Mouse (Mus musculus) stomach, embryonic 15.5 days (tissue): ENCODE results near the gene Zfp128. TPM values are rescaled to one million over a fixed set of nuclear protein-coding genes. Genes with fewer than 3 reads are reported as not detected.
"Not testable (repeated sequence)": the region's sequence is repeated elsewhere in the genome, so short reads cannot be mapped to it uniquely, and the experiment has no call there.

Source experiments
- ATAC-seq: fragments of 200-750 bp; cut with Nextera tagmentation; 2 replicates; pipeline ENCODE4 v1.8.0; 2017; ENCODE audit warnings: low read depth, moderate number of reproducible peaks, moderate TSS enrichment; ENCODE audit not compliant: insufficient read depth, low FRiP score
- H3K27ac ChIP-seq: fragments of 300-500 bp; sonication (generic); 2 replicates; pipeline ENCODE4 v1.5.1; 2015; ENCODE audit warnings: mild to moderate bottlenecking, inconsistent platforms
- H3K27me3 ChIP-seq: fragments of 300-500 bp; sonication (generic); replicated peaks from 2 replicates; pipeline ENCODE4 v1.6.1; 2015; ENCODE audit warnings: inconsistent platforms
- H3K36me3 ChIP-seq: fragments of 300-500 bp; sonication (generic); 2 replicates; pipeline ENCODE4 v1.6.1; 2015; ENCODE audit warnings: inconsistent platforms
- H3K4me1 ChIP-seq: fragments of 300-500 bp; sonication (generic); 2 replicates; pipeline ENCODE4 v1.6.1; 2015; ENCODE audit warnings: inconsistent platforms
- H3K4me2 ChIP-seq: fragments of 300-500 bp; sonication (generic); 2 replicates; pipeline ENCODE4 v1.6.1; 2015; ENCODE audit warnings: mild to moderate bottlenecking, inconsistent platforms
- H3K4me3 ChIP-seq: fragments of 300-500 bp; sonication (generic); replicated peaks from 2 replicates; pipeline ENCODE4 v1.5.1; 2015; ENCODE audit warnings: inconsistent platforms
- H3K9ac ChIP-seq: fragments of 300-500 bp; sonication (generic); 2 replicates; pipeline ENCODE4 v1.6.1; 2015; ENCODE audit warnings: inconsistent platforms
- H3K9me3 ChIP-seq: fragments of 300-500 bp; sonication (generic); 2 replicates; pipeline ENCODE4 v1.6.1; 2016; ENCODE audit warnings: inconsistent platforms
- WGBS: fragments of 180-500 bp; shearing (Covaris S2); methylation state at CpG from one replicate; pipeline ENCODE4 v1.1.7; 2015; 5-methylcytosine and 5-hydroxymethylcytosine counted together
- polyA plus RNA-seq: library from polyadenylated mRNA; unstranded; fragments of >200 nt; fragmentation: Nextera tagmentation; extraction: Ambion mirVana; gene quantifications from 2 replicates; pipeline ENCODE4 v1.2.1, GENCODE M21; 2015

The Zfp128 gene
- polyA plus RNA-seq = 3.4 and 3.6 TPM in 2 replicates

DNA sequence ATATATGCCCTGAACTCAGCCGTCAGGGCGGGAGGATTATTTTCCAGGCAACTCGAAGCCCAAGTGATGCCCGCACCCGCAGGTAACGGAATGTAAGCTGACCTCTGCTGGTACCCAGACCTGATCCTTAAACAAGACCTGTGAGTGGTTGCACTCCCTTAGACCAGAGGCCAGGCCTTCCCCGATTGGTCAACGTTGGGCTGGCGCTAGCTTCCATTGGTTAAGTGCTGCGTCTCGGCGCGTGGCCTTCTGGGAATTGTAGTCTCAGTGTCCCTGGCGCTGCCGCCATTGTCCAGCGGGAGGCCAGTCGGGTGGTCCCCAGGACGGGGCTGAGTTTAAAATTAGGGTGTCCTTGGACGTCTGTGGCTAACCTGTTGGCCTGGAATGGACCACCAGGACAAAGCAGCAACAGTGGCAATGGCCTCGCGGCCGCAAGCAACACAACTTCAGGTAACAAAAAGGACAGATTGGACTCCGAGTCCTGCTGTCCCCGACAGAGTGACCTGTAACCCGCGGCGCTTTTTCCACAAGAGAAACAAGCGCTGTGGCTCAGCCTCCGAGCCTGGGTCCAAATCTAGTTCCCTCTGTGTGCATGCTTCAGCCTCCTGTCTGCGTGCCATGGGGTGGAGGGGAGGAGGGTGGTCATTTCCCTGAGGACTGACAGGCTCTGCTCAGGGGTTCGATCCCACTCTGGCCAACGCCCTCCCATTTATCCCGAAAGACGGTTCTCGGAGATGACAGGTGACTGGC, at the start of gene Zfp128:
TSS of gene Zfp128 (plus strand) at position 267 of the 750 bp plus-strand sequence.
- H3K4me2 ChIP-seq = peak within 1 kb of the TSS; percentile 84
- 1% methylated on average over 35 of the region's 35 CpGs for WGBS
- peak within 1 kb of the TSS; percentile 47 for H3K9ac ChIP-seq
- peaks cover 16% of the 10 kb centered on the region for H3K36me3 ChIP-seq
- ATAC-seq = peak; percentile 100
- no peak within 1 kb of the TSS for H3K27ac ChIP-seq
- H3K4me1 ChIP-seq = peaks cover 5% of the 10 kb centered on the region; the same call in 1 of the 2 replicates
- H3K4me3 ChIP-seq = peak within 1 kb of the TSS; percentile 70
- no peaks in the 10 kb centered on the region for H3K9me3 ChIP-seq
- no peaks in the 10 kb centered on the region for H3K27me3 ChIP-seq

DNA sequence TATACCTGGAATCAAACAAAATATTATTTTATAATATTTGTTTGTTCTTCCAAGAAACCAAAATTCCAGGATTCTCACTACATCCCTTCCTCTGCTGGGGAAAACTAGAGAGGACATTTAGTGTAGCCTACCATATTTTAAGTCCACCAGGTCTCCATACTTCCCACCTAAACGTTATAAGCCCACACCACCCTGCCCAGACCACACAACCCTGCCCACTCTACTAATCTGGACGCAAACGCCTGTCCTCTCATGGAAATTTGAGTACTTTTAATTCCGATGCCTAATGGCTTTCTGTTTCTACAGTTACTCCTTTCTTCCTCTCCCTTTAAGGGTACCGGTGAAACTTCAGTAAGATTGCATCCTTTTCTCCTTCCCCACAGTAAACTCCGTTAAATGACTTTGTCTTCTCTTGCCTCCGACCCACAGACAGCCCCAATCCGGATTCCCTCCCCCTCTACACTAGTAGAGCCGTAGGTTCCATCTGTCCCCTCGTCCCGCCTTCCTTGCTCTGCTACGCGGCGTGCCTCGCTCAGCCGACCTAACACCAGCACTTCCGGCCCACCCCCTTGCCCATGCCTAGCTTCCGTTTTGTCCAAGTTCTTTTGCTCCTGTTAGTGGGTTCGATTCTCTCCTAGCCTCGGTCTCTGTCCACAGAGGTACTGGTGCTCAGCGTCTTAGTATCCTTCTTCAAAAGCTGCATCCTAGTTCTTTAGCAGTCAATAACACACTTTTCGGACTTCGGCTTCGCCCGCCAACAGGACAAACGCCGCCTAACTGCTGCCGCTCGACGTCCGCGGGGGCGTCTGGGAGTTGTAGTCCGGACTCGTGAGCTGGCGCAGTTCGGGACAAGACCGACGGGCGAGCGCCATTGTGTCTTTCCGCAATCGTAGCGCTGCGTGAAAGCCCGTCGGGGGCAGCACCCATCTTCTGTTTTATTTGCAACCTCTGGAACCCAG, 46.5 kb upstream of the Zfp128 start, which contains the start of gene Zfp110:
TSS of gene Zfp110 (plus strand) at position 600 of the 959 bp plus-strand sequence.
- WGBS = 2% methylated on average over 47 of the region's 47 CpGs
- peak within 1 kb of the TSS; percentile 75 for H3K27ac ChIP-seq
- peak within 1 kb of the TSS; percentile 66 for H3K4me3 ChIP-seq
- no peaks in the 10 kb centered on the region for H3K27me3 ChIP-seq
- ATAC-seq = peak; percentile 96
- peaks cover 5% of the 10 kb centered on the region; the same call in 1 of the 2 replicates for H3K9me3 ChIP-seq
- H3K9ac ChIP-seq = peak within 1 kb of the TSS; percentile 48
- H3K36me3 ChIP-seq = peaks cover 27% of the 10 kb centered on the region
- no peaks in the 10 kb centered on the region for H3K4me1 ChIP-seq
- peak within 1 kb of the TSS; percentile 71 for H3K4me2 ChIP-seq

DNA sequence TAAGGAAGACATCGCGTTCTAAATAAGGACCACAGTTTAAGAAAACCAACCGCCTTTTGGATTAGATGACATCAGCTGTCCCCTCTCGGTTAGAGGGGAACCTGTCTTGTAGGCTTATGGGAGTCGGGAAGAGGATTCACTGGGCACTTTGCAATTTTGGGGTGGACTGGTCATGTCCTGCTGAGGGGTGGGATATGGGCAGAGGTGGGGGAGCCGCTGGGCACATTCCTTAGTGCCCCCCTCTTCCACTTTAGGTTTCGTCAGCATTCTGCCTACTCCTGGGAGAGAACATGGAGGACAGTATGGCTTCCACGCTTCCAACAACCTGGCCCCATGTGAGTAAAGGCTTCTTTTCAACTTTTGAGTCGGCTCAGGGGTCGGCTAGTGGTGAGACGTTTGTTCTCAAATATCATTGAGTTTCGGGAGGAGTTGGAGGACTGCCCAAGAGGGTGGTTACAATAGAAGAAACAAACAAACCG, 45.7 kb upstream of the Zfp128 start:
- H3K27ac ChIP-seq = peak overlapping the region; percentile 75; the same call in 1 of the 2 replicates
- peaks cover 33% of the 10 kb centered on the region for H3K36me3 ChIP-seq
- ATAC-seq = peak; percentile 25; the same call in 1 of the 2 replicates
- peak overlapping the region; percentile 71 for H3K4me2 ChIP-seq
- H3K9ac ChIP-seq = peak overlapping the region; percentile 48
- no peaks in the 10 kb centered on the region for H3K27me3 ChIP-seq
- peak overlapping the region; percentile 66 for H3K4me3 ChIP-seq
- WGBS = 27% methylated on average over 13 of the region's 13 CpGs
- H3K4me1 ChIP-seq = no peaks in the 10 kb centered on the region
- peaks cover 5% of the 10 kb centered on the region; the same call in 1 of the 2 replicates for H3K9me3 ChIP-seq

DNA sequence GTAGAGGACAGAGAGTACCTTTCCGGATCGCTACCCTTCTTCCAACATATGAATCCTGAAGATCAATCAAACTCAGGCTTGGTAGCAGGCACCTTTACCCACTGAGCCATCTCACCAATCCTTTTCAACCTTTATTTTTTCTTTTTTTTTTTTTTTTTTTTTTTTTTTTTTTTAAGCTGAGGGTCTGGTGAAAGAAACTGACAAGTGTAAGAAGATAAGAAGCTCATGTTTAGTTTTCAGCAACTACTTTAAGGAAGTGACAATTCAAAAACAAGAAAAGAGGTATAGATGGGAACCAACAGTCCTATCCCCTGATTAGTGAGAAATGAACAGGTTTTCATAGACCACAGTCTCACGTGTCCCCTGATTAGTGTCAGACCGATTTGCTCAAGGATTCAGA, 45.2 kb upstream of the Zfp128 start:
- Histone ChIP-seq H3K9ac (no peak overlapping the region), H3K36me3 (peaks cover 38% of the 10 kb centered on the region), H3K4me3 (peak overlapping the region; percentile 66), H3K27ac (no peak overlapping the region), H3K4me2 (peak overlapping the region; percentile 71), H3K27me3 (no peaks in the 10 kb centered on the region), H3K9me3 (peaks cover 5% of the 10 kb centered on the region; the same call in 1 of the 2 replicates), H3K4me1 (no peaks in the 10 kb centered on the region)
- ATAC-seq = no peak
- WGBS = 93% methylated on average over 4 of the region's 4 CpGs

DNA sequence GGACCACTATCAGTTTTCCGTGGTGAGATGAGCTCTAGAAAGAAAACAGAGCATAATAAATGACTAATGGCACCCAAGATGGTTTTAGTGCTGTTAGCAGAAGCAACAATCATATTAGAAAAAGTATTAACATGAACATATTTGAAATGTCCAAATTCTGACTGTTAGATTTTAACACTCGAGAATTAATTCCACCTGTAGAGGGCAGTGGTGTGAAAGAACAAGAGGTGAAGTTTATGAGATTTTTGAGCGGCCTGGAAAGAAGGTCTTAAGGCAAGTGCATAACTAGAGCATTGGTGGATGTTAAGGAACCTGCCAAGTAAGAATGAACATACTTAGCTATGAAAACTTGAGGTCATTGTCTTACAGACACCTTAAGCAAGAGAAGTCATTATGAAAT, 6.7 kb upstream of the Zfp128 start:
- ATAC-seq = no peak
- WGBS = 21% methylated on average over 3 of the region's 3 CpGs
- Histone ChIP-seq H3K27me3 (no peaks in the 10 kb centered on the region), H3K27ac (no peak overlapping the region), H3K4me3 (no peak overlapping the region), H3K4me1 (no peaks in the 10 kb centered on the region), H3K4me2 (no peak overlapping the region), H3K9ac (no peak overlapping the region), H3K9me3 (no peaks in the 10 kb centered on the region), H3K36me3 (no peaks in the 10 kb centered on the region)

DNA sequence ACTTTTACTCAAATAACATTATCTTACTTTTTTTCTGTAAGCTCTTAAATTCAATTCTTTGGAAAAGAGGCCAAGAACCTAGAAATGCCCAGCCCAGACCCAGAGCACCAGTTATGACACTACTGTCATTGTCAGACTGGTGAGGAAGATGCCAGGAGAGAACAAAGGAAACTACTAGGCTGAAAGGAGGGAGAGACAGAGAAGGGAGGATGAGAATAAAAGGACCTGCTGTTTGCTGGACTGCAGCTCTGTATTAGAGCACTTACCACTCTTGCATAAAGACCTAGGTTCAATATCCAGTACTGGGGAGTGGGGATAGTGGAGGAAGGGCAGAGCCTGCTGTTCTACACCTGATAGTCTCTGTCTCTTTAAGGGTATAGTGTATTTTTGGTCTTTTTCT, 941 bp upstream of the Zfp128 start:
- Histone ChIP-seq H3K27ac (no peak overlapping the region), H3K9me3 (no peaks in the 10 kb centered on the region), H3K9ac (no peak overlapping the region), H3K4me3 (no peak overlapping the region), H3K27me3 (no peaks in the 10 kb centered on the region), H3K4me1 (peaks cover 5% of the 10 kb centered on the region; the same call in 1 of the 2 replicates), H3K4me2 (no peak overlapping the region), H3K36me3 (peaks cover 5% of the 10 kb centered on the region; the same call in 1 of the 2 replicates)
- no peak for ATAC-seq

DNA sequence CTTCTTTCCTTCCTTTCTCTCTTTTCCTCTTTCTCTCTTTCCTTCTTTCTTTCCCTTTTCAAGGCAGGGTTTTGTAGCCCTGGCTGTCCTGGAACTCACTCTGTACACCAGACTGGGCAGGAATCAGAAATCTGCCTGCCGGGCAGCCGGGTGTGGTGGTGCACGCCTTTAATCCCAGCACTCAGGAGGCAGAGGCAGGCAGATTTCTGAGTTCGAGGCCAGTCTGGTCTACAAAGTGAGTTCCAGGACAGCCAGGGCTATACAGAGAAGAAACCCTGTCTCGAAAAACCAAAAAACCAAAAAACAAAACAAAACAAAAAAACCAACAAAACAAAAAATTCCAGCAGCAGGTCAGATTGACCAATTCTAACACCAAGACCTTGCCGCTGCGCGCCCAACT, 480 bp upstream of the Zfp128 start:
- not testable (repeated sequence) for H3K9ac ChIP-seq, H3K9me3 ChIP-seq, H3K36me3 ChIP-seq, H3K27me3 ChIP-seq, H3K27ac ChIP-seq, ATAC-seq, H3K4me1 ChIP-seq
- Histone ChIP-seq H3K4me3 (peak overlapping the region; percentile 70), H3K4me2 (peak overlapping the region; percentile 84)
- WGBS = 34% methylated on average over 8 of the region's 8 CpGs

DNA sequence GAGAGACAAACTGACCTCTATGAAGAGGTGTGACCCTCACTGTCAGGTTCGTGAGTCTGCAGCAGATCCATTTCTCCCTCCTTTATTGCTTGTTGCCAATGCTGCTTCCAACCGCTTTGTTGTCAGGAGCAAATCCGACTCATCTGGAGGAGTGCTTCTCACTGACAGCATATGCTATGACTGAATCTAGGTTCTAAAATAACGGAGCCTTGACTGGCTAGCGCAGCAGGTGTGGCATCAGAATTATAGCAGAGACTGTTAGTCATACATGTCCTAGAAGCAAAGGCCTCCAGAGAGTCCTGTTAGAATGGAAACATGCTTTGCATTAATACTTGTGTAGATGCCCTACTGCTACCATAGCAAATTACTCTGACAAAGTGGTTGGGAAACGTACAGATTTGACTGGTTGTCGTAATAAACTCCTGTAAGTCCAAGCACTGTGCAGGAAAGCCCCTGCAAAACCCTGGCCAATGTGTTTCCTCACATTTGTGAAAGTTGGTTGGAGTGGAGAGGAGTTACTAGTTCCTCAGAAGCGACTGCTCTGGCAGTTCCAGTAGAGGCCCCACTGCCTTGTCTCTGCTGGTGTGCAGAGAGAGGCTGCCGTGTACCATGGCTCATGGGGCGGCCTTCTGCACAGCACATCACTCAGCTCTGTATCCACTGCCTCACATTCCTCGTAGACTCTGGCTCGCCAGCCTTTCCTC, 5.7 kb downstream of the Zfp128 start:
- H3K4me3 ChIP-seq = no peak overlapping the region
- peaks cover 1% of the 10 kb centered on the region; the same call in 1 of the 2 replicates for H3K4me1 ChIP-seq
- peaks cover 42% of the 10 kb centered on the region for H3K36me3 ChIP-seq
- no peak for ATAC-seq
- H3K27me3 ChIP-seq = no peaks in the 10 kb centered on the region
- H3K27ac ChIP-seq = no peak overlapping the region
- H3K9ac ChIP-seq = no peak overlapping the region
- H3K4me2 ChIP-seq = no peak overlapping the region
- 87% methylated on average over 12 of the region's 12 CpGs for WGBS
- no peaks in the 10 kb centered on the region for H3K9me3 ChIP-seq

DNA sequence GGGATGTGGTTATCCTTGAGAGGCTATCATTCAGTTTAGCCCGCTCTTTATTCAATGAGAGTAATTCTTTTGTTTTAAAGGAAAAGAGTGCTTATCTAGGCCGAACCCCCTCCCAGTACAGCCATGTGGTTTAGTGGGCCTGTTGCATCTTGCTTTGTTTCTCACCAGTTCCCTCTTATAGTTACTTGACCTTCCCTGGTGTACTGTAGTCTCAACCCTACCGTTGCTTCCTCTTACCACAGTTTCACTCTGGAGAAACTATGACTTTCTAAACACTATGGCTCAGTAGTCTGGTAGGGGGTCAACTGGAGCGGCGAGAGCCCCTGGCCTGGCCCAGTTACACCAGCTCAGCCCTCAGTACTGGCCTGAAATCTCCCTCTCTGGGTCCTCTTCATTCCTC, 6.6 kb downstream of the Zfp128 start:
- H3K9me3 ChIP-seq = no peaks in the 10 kb centered on the region
- H3K4me3 ChIP-seq = no peak overlapping the region
- 87% methylated on average over 5 of the region's 5 CpGs for WGBS
- no peak overlapping the region for H3K4me2 ChIP-seq
- no peaks in the 10 kb centered on the region for H3K4me1 ChIP-seq
- H3K27me3 ChIP-seq = no peaks in the 10 kb centered on the region
- no peak overlapping the region for H3K27ac ChIP-seq
- ATAC-seq = no peak
- no peak overlapping the region for H3K9ac ChIP-seq
- H3K36me3 ChIP-seq = peaks cover 42% of the 10 kb centered on the region

DNA sequence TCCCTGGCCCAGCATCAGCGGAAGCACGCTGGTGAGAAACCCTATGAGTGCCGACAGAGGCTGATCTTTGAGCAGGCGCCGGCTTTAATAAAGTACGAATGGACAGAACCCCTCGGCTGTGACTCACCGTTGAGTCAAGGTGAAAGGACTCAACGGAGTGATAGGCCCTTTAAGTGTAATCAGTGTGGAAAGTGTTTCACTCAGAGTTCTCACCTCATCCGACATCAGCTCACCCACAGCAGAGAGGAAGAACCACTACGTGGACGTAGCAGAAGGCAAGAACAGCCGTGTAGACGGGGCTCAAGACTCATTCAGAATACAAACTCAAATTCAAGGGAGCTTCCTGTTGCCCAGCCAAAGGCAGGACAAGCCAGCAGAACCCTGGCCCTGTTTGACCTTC, 10.0 kb downstream of the Zfp128 start:
- no peak for ATAC-seq
- H3K4me2 ChIP-seq = no peak overlapping the region
- H3K9ac ChIP-seq = no peak overlapping the region
- no peaks in the 10 kb centered on the region for H3K27me3 ChIP-seq
- H3K36me3 ChIP-seq = peaks cover 28% of the 10 kb centered on the region
- no peaks in the 10 kb centered on the region for H3K9me3 ChIP-seq
- no peak overlapping the region for H3K4me3 ChIP-seq
- WGBS = 92% methylated on average over 14 of the region's 14 CpGs
- H3K4me1 ChIP-seq = no peaks in the 10 kb centered on the region
- no peak overlapping the region for H3K27ac ChIP-seq

DNA sequence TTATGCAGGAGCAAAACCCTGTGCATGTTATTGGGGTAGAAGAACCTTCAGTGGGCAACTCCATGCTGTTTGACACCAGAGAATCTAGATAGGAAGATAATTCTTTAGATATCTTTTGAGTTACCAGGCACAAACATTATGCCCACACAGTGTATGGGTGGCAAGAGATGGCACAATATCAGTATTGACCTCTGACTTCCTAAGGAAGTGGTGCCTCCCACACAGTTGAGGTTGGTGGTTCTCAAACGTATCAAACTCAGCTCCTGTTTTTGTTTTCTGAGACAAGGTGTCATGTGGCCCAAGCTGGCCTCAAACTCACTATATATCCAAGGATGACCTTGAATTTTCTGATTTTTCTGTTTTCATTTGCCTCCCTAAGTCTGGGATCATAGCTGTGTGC, 10.4 kb downstream of the Zfp128 start:
- no peak overlapping the region for H3K4me2 ChIP-seq
- 70% methylated on average over 1 of the region's 1 CpGs for WGBS

More for the DNA sequence above, 10.4 kb downstream of the Zfp128 start:
- Histone ChIP-seq H3K9ac (no peak overlapping the region), H3K9me3 (no peaks in the 10 kb centered on the region), H3K4me1 (no peaks in the 10 kb centered on the region), H3K27me3 (no peaks in the 10 kb centered on the region), H3K36me3 (peaks cover 24% of the 10 kb centered on the region), H3K27ac (no peak overlapping the region), H3K4me3 (no peak overlapping the region)
- no peak for ATAC-seq
